Mouse (Mus musculus): ENCODE measurements at regions not wholly inside any gene's neighbourhood (a gene's known extent, or its start where the extent isn't known, plus 50 kb on each side); places are given as distances from the start of the nearest gene placed in this dataset.

- CTCF ChIA-PET, result no interaction called here
Observed at GRCm38 (mm10) chr2:171192181-171192580, 460.6 kb downstream of the Dok5 start.
